Mouse (Mus musculus): ENCODE results near the gene Aym1.

DNA sequence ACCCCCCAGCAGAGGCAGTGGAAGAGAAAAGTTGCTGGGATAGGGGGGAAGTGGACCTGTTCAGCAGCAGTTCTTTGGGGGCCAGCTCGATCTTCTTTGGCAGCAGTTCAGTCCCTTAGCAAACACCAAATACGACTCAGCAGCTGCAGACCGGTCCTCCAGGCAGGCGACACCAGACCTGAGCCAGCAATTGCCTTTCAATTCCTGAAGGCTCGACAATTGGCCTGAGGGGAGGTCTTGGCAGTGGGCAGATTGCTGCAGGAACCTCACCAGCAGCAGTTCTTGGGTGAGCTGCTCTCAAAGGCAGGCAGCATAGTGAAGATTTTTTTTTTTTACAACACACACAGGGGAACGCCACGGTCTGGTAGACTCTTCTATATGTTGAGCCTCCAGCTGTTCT is 7.3 kb upstream of the Aym1 start:
- TF ChIP-seq CTCF (IDR thresholded peaks at IDR 0.05; ENCODE audit: extremely low read depth, insufficient read depth, low read length) = no peak
- TF ChIP-seq POLR2A (IDR thresholded peaks at IDR 0.05; ENCODE audit: extremely low read depth, insufficient read depth, low read length) = no peak

All from cortical plate, adult 2 months (tissue).